Mouse (Mus musculus) liver, adult (tissue): Measurements from ENCODE around the gene Tbc1d22a.

Experiments used
- GATA4 ChIP-seq: IDR thresholded peaks from 2 replicates; pipeline ENCODE4 v1.6.1; 2014; ENCODE audit warnings: mild to moderate bottlenecking, low read length; ENCODE audit not compliant: insufficient replicate concordance

The Tbc1d22a gene

GRCm38 (mm10) chr15:86345907-86346306 lies 131.6 kb downstream of the Tbc1d22a start:
- no peak for TF ChIP-seq GATA4

GRCm38 (mm10) chr15:86346606-86347005 lies 132.3 kb downstream of the Tbc1d22a start:
- no peak for TF ChIP-seq GATA4

GRCm38 (mm10) chr15:86354932-86355331 lies 140.7 kb downstream of the Tbc1d22a start:
- no peak for TF ChIP-seq GATA4

- TF ChIP-seq GATA4: peak; percentile 74; the same call in 1 of the 2 replicates
These were observed 141.6 kb downstream of the Tbc1d22a start for GRCm38 (mm10) chr15:86355857-86356256.

GRCm38 (mm10) chr15:86360376-86360775 lies 146.1 kb downstream of the Tbc1d22a start:
- no peak for TF ChIP-seq GATA4

GRCm38 (mm10) chr15:86362306-86363150 lies 148.3 kb downstream of the Tbc1d22a start:
- TF ChIP-seq GATA4: no peak

GRCm38 (mm10) chr15:86363841-86364295 lies 149.6 kb downstream of the Tbc1d22a start:
- no peak for TF ChIP-seq GATA4

- no peak for TF ChIP-seq GATA4
These were observed 150.8 kb downstream of the Tbc1d22a start for GRCm38 (mm10) chr15:86364948-86365658.

- TF ChIP-seq GATA4: no peak
These were observed 152.5 kb downstream of the Tbc1d22a start for GRCm38 (mm10) chr15:86366726-86367125.

GRCm38 (mm10) chr15:86367247-86367646 lies 153.0 kb downstream of the Tbc1d22a start:
- no peak for TF ChIP-seq GATA4

- TF ChIP-seq GATA4: no peak
These were observed 156.6 kb downstream of the Tbc1d22a start for GRCm38 (mm10) chr15:86370846-86371245.

GRCm38 (mm10) chr15:86375262-86375661 lies 161.0 kb downstream of the Tbc1d22a start:
- no peak for TF ChIP-seq GATA4

GRCm38 (mm10) chr15:86375860-86376394 lies 161.7 kb downstream of the Tbc1d22a start:
- no peak for TF ChIP-seq GATA4

- TF ChIP-seq GATA4: no peak
These were observed 169.0 kb downstream of the Tbc1d22a start for GRCm38 (mm10) chr15:86383278-86383677.

- TF ChIP-seq GATA4: no peak
These were observed 171.2 kb downstream of the Tbc1d22a start for GRCm38 (mm10) chr15:86385436-86385835.

GRCm38 (mm10) chr15:86386325-86386724 lies 172.1 kb downstream of the Tbc1d22a start:
- no peak for TF ChIP-seq GATA4

GRCm38 (mm10) chr15:86388597-86388996 lies 174.3 kb downstream of the Tbc1d22a start:
- no peak for TF ChIP-seq GATA4
